Mouse (Mus musculus) CH12.LX (cell line): Measurements from ENCODE around the gene Lrmda.

Source experiments
- NRF1 ChIP-seq: IDR thresholded peaks from 2 replicates; pipeline ENCODE4 v1.6.1; 2014; ENCODE audit warnings: low read depth, mild to moderate bottlenecking, inconsistent platforms, low read length, improper control_type of control experiment, moderate library complexity
- POLR2A ChIP-seq: IDR thresholded peaks from 2 replicates; pipeline ENCODE4 v1.6.1; 2011; ENCODE audit warnings: low read depth, mild to moderate bottlenecking, improper control_type of control experiment, low read length
- POLR2AphosphoS2 ChIP-seq: IDR thresholded peaks from 2 replicates; pipeline ENCODE4 v1.6.1; 2011; ENCODE audit warnings: low read depth, low read length, improper control_type of control experiment
- USF1 ChIP-seq: IDR thresholded peaks from 2 replicates; pipeline ENCODE4 v1.6.1; 2014; ENCODE audit warnings: low read depth, mild to moderate bottlenecking, inconsistent platforms, low read length, improper control_type of control experiment

DNA sequence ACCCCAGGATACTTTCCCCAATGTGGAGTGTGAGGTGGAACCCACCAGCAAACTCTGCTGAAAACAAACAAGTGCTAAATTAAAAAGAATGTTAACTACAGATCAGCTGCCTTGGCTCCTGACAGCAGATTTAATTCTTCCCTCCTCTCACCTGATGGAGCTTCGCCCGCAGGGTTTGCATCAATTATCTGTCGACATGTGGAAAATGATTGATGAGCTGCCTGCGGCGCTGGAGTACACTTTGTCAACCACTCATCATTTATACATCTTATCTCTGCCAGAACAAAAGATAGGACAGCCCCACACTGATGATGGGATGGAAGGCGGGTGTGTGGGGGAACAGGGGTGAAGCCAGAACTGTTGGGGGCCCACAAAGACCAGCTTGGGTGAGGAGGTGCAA lies 649.2 kb downstream of the Lrmda start:
- no peak for TF ChIP-seq USF1
- no peak for TF ChIP-seq POLR2A
- TF ChIP-seq NRF1 = no peak
- TF ChIP-seq POLR2AphosphoS2 = no peak
